Mouse (Mus musculus) erythroblast, embryonic 14.5 days (primary cell): ENCODE data around the gene Smyd4.

Experiments used
- GATA1 ChIP-seq: IDR thresholded peaks from 2 replicates; pipeline ENCODE4 v1.6.1; 2012; ENCODE audit warnings: low read length, inconsistent platforms, mixed read lengths
- TAL1 ChIP-seq: IDR thresholded peaks from 3 replicates; pipeline ENCODE4 v1.6.1; 2012; ENCODE audit warnings: low read length, inconsistent platforms, mixed read lengths

DNA sequence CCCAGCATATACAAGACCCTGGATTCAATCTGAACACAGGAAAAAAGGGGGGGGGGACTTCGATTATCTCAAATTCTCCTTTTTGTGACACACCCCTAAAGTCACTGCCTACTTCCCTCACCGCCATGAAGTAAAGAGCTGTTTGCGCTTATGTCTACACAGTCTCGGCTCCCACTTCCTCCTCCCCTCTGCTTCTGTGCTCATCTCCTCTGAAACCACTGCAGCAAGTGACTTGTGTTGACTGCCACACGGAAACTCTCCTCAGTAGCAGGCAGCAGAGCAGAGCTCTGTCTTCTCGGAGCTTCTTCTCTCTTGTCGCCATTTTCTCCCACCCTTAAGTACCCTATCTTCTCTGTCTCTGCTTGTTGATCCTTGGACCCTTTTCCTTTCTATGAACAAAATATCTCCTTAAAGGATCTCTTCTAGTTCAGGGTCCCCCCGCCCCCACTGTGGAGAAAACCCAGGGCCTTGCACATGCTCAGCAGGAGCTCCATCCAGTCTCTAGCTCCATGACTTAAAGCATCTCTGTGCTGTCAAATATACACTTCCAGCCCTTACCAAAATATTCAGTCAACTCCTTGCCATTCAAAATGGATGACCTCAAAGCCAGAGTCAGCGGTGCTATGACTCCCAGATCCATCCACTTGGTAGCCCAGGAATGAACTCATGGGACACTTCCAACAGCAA lies 80.9 kb downstream of the Smyd4 start:
- TF ChIP-seq GATA1 (no peak), TAL1 (no peak)
